Mouse (Mus musculus): ENCODE measurements around the gene Slc38a9.

Gene Slc38a9

DNA sequence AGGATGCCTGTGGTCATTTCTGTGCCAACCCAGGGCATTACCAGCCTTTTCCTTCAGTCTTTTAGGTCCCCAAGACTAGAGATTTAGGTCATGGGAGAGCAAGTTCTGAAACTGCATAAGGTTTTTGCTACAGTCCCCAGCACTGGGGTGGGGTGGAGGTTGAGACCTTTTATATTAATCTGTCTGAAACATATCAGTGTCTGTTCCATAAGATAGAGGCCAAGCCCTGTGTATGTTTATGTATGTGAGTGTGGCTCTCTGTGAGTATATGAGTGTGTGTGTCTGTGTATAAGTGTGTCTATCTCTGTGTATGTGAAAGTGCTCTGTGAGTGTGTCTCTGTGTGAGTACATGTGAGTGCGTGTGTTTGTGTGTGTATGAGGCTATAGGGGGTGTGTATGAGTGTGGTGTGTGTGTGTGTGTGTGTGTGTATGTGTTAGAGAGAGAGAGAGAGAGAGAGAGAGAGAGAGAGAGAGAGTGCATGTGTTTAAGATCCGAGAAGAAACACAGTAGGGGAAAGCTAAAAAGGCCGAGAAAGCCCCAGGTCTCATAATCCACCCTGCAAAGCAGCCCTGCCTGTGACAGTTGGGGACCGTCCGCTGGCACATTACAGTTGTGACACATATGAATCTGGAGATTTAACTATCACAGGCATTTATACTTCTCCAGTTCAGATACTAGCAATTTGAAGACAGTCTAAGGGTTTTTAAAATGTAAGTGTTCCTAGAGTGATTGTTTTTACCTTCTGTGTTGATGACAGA lies 85.6 kb downstream of the Slc38a9 start:
- DNase-seq (ENCODE audit: low read depth), result no peak

- no peak for DNase-seq (ENCODE audit: low read depth)
Observed at GRCm38 (mm10) chr13:112746695-112747055, 86.1 kb downstream of the Slc38a9 start.

DNA sequence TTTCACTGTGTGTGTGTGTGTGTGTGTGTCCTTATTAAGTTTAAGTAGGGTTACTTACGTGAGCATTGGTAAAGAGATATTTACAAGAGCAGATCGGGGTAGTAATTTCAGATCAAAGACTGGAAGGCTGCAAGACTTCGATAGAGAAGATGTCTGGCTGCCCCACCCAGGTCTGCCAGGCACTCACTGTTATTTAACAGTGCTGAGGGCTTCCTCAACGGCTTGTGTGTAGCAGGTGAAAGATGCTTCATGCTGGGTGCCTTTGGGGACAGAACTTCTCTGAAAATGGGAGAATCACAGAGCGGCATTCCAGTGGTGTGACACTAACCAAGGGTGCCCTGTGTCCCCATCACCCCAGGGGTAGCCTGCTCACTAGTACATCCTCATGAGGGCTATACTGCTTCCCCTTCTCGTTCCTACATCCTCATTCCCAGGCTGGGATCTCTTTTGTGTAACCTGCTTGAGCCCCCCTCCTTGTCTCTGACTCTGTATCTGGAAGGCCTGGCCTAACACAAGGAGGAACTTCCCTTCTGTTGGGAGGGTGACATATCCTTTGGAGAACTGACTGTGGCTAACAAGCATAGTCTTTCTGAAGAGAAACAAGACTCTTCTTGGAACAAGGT lies 87.4 kb downstream of the Slc38a9 start:
- DNase-seq (ENCODE audit: low read depth), result no peak

DNA sequence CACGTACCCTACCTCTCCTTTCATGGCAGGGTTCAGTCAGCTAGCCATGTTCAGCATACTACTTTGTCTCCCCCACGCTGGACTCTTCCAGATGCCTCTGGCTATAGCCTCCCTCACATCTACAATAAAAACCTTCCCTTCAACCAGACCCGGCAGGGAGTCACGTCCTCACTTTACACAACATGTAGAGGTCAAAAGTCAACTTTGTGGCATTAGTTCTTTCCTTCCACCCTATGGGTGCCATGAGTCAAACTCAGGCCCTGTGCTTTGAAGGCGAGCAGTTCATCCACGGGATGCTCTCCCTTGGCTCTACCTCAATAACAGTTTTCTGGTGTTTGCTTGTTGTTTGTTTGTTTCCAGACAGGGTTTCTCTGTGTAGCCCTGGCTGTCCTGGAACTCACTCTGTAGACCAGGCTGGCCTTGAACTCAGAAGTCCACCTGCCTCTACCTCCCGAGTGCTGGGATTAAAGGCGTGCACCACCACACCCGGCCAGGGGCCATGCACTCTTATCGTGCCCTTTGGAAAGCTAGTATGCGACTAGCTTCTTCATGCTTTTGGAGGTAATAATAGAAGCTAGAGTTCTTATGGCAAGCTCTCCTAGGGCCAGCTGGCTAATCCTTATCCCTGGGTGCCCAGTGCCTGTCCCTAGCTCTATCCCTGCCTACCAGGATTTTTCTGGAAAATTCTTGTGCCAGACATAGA lies 88.4 kb downstream of the Slc38a9 start:
- no peak for DNase-seq (ENCODE audit: low read depth)

DNA sequence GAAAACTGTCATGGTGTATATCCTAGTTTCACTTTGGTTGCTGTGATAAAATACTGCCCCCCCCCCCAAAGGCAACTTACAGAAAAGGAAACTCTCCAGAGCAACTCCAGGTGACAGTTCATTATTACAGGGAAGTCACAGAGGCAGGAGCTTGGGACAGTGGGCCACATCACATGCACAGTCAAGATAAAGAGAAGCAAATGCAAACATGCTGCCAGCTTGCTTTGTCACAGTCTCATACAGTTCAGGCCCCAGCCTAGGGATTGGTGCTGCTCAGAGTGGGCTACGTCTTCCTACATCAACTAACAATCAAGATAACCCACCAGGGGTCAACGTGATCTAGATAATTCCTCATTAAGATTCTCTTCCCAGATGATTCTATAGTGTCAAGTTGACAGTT lies 89.3 kb downstream of the Slc38a9 start:
- DNase-seq (ENCODE audit: low read depth), result no peak

- peak; percentile 53 for DNase-seq (ENCODE audit: low read depth)
Observed at GRCm38 (mm10) chr13:112751454-112752308, 91.1 kb downstream of the Slc38a9 start.

- DNase-seq (ENCODE audit: low read depth), result no peak
Observed at GRCm38 (mm10) chr13:112752309-112752975, 91.9 kb downstream of the Slc38a9 start.

DNA sequence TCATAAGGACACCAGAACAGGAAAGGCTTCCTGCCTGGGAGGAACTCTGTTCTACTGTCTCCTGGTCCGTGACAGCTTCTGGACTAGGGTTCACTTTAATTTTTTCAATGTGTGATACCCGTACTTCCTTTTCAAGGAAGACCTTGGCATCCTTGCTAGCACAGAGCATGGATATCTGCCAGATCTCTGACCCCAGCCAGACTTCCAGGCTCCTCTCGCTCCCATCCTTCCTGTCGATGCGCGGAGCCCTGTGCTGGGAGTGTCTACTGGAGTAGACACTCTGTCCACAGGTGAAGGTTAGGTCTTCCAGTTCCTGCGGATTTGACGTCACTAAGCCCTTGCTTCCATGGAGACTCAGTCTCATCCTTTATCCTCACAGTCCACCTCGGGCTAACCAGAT lies 93.0 kb downstream of the Slc38a9 start:
- no peak for DNase-seq (ENCODE audit: low read depth)

GRCm38 (mm10) chr13:112754871-112755270 lies 94.3 kb downstream of the Slc38a9 start:
- DNase-seq (ENCODE audit: low read depth), result no peak

DNA sequence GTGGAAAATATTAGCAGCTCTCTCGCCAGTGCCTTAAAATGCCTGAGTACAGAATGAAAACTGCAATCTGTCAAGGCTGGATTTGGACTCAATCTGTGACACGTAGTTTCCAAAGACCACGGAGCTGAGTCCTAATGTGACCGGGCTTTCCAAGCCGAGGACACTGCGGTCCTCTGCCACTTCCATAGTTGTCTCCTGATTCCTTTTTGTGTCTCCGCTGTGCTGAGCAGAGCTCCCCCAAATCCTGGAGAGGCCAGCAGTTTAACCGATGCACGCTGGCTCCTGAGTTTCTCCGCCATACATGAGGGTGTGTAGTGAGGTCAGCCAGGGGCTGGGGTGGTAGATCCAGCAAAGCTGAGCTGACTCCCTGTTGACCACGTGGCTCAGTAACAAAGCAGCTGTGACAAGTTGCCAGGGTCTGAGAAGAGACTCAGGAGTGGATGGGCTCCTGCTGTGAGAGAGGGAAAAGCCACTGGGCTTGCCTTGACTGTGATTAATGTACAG lies 95.0 kb downstream of the Slc38a9 start:
- DNase-seq (ENCODE audit: low read depth), result no peak

DNA sequence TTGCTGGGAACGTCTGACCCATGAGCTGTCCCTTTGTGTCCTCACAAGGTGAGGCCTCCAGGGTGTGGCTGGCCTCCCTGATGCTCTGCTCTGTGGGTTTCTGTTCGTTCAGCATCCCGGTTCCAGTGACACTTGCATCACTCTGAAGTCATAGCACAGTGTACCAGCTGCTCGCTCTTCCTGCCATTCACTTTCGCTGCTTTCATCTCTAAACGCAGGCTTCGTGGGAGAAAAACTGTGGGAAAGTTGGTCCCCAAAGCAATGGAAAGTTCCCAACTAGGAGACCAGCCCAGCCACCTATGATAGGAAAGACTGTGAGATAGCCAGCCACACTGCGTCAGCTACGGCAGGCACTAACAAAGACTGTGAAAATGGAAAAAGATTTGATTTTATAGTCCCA lies 96.8 kb downstream of the Slc38a9 start:
- no peak for DNase-seq (ENCODE audit: low read depth)

DNA sequence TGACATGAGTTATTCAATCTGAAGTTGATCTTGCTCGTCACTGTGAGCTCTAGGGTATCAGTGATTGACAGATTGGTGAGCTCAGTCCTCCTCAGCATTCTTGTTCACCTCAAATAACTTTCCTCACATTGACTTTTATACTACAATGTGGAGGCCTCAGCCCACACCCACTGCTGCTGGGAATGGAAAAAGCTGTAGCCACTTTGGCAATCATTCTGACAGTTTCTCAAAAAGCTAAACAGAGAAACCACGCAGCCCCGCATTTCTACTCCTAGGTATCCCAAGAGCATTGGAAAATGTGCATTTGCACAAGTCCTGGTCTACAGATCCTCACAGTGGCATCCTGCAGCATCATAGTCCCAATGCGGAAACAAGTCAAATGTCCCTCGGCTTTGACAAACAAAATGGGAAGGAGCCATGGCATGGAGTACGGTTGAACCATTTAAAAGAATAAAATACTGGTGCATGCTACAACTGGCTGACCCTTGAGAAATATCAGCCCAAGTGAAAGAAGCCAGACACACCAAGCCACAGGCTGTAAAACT lies 98.1 kb downstream of the Slc38a9 start:
- DNase-seq (ENCODE audit: low read depth), result no peak

GRCm38 (mm10) chr13:112759364-112759763 lies 98.8 kb downstream of the Slc38a9 start:
- DNase-seq (ENCODE audit: low read depth), result no peak

DNA sequence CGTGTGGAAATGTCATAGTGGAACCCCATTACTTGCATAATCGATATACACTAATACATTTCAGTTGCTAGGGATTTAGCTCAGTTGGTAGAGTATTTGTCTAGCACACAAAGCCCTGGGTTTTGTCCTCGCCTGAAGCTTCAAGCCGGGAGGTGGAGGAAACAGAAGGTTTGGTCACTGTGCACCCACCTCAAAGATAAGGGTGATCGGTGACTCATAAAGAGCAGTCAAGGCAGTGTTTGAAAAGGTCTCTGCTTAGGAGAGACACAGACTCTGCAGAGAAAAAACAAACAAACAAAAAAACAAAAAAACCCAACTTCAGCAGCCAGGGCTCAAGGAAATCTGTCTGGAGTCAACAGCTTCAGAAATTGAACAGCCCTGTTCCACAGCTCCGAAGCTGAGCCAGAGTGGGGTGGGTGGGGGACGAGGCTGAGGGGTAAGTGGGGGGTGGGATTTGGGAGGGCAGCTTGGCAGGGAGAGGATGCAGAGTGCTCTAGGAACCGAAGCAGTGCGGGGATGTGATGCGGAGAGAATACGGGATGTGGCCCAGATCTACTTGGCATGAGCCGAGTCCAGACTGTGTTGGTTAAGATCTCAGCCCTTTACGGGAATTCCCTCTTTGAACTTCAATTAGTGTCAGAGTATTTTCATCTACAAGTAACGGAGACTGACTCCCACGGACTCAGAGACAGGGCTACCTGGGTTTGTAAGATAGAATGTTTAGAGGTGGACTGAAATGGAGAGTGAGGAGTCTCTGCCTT lies 99.4 kb downstream of the Slc38a9 start:
- DNase-seq (ENCODE audit: low read depth), result no peak

DNA sequence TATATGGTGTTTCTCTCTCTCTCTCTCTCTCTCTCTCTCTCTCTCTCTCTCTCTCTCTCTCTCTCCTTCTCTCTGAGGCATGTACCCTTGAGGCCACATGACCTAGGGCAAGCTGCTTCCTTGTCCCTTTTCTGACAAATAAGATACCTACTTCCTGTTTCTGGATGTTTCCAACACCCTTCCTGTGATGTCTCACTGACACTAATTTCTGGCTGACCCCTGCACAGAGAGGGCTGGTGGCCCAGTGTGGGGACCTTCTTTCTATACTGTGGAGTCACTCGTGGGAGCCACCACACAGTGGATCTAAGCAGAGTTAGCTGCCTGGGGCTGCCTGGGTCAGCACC lies 100.0 kb downstream of the Slc38a9 start:
- DNase-seq (ENCODE audit: low read depth), result no peak

DNA sequence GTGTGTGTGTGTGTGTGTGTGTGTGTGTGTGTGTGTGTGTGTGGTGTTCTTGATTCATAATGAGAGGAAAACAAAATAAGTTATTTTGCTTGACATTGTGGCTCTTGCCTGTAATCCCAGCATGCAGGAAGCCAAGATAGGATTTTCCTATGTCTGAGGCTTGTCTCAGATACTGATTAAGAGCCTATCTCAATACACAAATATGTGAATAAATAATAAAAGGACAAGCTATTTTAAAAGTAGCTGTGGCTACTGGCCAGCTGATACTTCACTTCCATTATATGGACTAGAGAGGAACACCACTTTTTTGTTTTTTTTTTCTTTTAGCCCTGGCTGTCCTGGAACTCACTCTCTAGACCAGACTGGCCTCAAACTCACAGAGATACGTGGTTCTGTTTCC lies 101.2 kb downstream of the Slc38a9 start:
- no peak for DNase-seq (ENCODE audit: low read depth)

GRCm38 (mm10) chr13:112762548-112762947 lies 102.0 kb downstream of the Slc38a9 start:
- no peak for DNase-seq (ENCODE audit: low read depth)

DNA sequence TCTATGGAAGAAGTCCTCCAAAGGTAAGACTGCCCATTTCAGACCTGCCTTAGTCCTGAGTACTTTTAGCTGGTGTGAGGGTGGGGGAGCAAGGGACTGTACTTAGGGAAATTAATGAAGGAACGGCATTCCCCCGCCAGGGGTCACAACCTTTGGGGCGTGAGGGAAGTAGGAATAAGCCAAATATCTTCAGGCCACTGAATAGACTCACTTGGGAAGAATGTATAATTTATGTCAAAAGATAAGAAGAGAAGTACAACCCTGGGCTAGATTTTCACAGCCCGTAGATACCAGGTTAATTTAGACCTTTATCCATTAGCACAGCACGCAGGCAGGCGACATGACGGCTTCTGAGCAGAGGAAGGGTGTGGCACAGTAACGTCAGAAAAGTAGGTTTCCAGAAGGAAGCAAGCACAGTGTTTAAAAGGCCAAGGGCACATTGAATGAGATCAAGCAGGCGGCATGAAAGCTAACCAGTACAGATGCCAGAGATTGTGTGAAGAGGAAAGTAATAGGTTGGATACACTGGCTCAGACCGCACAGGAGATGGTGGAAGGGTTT lies 103.1 kb downstream of the Slc38a9 start:
- no peak for DNase-seq (ENCODE audit: low read depth)

- no peak for DNase-seq (ENCODE audit: low read depth)
Observed at GRCm38 (mm10) chr13:112764556-112764955, 104.0 kb downstream of the Slc38a9 start.

DNA sequence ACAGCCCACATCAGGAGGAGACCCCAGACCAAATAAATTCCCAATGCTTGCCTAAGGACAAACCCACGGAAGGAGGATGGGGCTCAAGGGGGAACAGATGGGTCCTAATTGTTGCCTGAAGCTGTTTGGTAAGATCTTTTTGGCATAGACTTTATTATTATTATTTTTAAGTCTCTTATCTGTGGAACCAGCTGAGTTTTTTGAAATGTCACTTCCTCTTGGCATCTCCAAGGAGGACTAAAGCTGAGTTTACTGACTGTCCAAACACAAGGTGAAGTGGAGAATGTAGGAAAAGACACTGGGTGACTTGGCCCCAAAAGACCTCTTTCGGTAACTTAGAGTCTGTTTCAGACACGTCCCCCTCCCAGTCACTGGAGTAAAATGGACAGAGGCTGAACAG lies 105.1 kb downstream of the Slc38a9 start:
- no peak for DNase-seq (ENCODE audit: low read depth)
